Mouse (Mus musculus): ENCODE data around the gene Sec61g.

GRCm38 (mm10) chr11:16526467-16526866 lies 18.2 kb upstream of the Sec61g start:
- TF ChIP-seq POLR2A (IDR thresholded peaks at IDR 0.05; ENCODE audit: low read depth, low read length) (no peak), CTCF (IDR thresholded peaks at IDR 0.05; ENCODE audit: borderline replicate concordance, insufficient read depth, low read length) (no peak)
